Mouse (Mus musculus) limb, embryonic 11.5 days (tissue): ENCODE measurements around the gene Scnn1a. TPM values are rescaled to one million over a fixed set of nuclear protein-coding genes. Genes with fewer than 3 reads are reported as not detected.

ENCODE experiments used
- ATAC-seq: fragments of 200-750 bp; cut with Nextera tagmentation; 2 replicates; pipeline ENCODE4 v1.8.0; 2017; ENCODE audit warnings: low read depth; ENCODE audit not compliant: insufficient number of reproducible peaks, low FRiP score, low TSS enrichment
- DNase-seq: peaks from one replicate; pipeline ENCODE4 v3.0.0-alpha.2; 2015; ENCODE audit warnings: low spot score
- H3K27ac ChIP-seq: fragments of 300-500 bp; sonication (generic); replicated peaks from 2 replicates; pipeline ENCODE4 v1.5.1; 2014; ENCODE audit warnings: low read depth, mild to moderate bottlenecking, low read length
- H3K27me3 ChIP-seq: fragments of 300-500 bp; sonication (generic); 2 replicates; pipeline ENCODE4 v1.6.1; 2014; ENCODE audit warnings: mild to moderate bottlenecking, low read length, mixed read lengths; ENCODE audit not compliant: control insufficient read depth, insufficient read depth
- H3K36me3 ChIP-seq: fragments of 300-500 bp; sonication (generic); 2 replicates; pipeline ENCODE4 v1.6.1; 2014; ENCODE audit warnings: mild to moderate bottlenecking, low read length, moderate library complexity, mixed read lengths; ENCODE audit not compliant: control insufficient read depth, insufficient read depth
- H3K4me1 ChIP-seq: fragments of 300-500 bp; sonication (generic); 2 replicates; pipeline ENCODE4 v1.6.1; 2014; ENCODE audit warnings: low read length, mixed read lengths; ENCODE audit not compliant: control insufficient read depth, insufficient read depth
- H3K4me2 ChIP-seq: fragments of 300-500 bp; sonication (generic); 2 replicates; pipeline ENCODE4 v1.6.1; 2014; ENCODE audit warnings: low read depth, mild to moderate bottlenecking, moderate library complexity; ENCODE audit not compliant: severe bottlenecking
- H3K4me3 ChIP-seq: fragments of 300-500 bp; sonication (generic); 2 replicates; pipeline ENCODE4 v1.5.1; 2014; ENCODE audit warnings: low read depth, low read length
- H3K9ac ChIP-seq: fragments of 300-500 bp; sonication (generic); 2 replicates; pipeline ENCODE4 v1.6.1; 2014; ENCODE audit warnings: mild to moderate bottlenecking, low read length
- H3K9me3 ChIP-seq: fragments of 300-500 bp; sonication (generic); 2 replicates; pipeline ENCODE4 v1.6.1; 2016; ENCODE audit warnings: low read length; ENCODE audit not compliant: control insufficient read depth
- WGBS: fragments of 180-500 bp; shearing (Covaris S2); extraction: QIAGEN DNeasy Blood & Tissue Kit; methylation state at CpG from one replicate; pipeline ENCODE4 v1.1.7; 2014; 5-methylcytosine and 5-hydroxymethylcytosine counted together
- polyA plus RNA-seq: library from polyadenylated mRNA; unstranded; fragments of >200 nt; fragmentation: Nextera tagmentation; extraction: Ambion mirVana; gene quantifications from 2 replicates; pipeline ENCODE4 v1.2.1, GENCODE M21; 2014

The Scnn1a gene
- polyA plus RNA-seq, 1 experiment from 2014 or later: 1.3 TPM

- Histone ChIP-seq H3K9ac (peak overlapping the region; percentile 80), H3K9me3 (no peaks in the 10 kb centered on the region), H3K4me2 (peak overlapping the region; percentile 88), H3K4me1 (peaks cover 30% of the 10 kb centered on the region), H3K27ac (peak overlapping the region; percentile 83), H3K27me3 (no peaks in the 10 kb centered on the region), H3K36me3 (no peaks in the 10 kb centered on the region), H3K4me3 (peak overlapping the region; percentile 78)
- WGBS: under 1% methylated on average over 27 of the region's 27 CpGs
- ATAC-seq (peak; percentile 72), DNase-seq (peak; percentile 78)
Measured at GRCm38 (mm10) chr6:125349575-125350230, 29.2 kb downstream of the Scnn1a start.

DNA sequence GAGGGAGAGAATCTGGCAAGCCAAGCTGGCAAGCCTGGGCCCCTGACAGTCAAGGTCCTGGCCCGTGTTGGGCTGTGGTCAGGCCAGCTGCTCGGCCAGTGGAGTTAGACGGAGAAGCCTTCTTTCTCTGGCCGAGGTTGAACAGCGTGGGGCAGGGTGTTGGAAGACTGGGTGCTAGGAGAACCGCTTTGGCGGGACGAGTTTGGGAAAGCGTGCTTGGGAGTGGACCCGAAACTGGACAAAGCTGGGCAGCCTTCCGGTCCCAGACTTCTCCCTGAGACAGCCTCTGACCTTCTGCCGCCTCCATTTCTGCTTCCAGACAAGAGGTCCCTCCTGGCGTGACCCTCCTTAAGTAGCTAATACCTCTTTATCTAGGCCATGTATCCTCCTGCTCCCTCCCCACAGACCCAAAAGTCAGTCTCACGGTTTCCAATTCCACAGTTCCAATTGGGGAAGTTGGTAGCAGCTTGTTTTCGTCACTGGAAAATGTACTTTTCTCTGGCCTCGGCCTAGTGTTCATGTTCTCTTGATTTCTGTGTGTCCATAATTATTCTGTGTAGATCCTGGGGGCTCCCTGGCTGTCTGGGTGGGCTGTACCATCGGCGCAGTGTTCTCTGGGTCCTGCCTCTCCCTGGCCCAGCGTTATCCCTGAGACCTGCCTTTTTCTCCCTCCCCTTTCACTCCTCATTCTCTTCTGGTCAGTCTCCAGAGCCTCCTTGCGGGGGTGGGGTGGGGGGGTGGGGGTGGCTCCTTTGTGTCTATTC lies 30.0 kb downstream of the Scnn1a start:
- H3K4me2 ChIP-seq: peak overlapping the region; percentile 88
- no peaks in the 10 kb centered on the region for H3K9me3 ChIP-seq
- peak overlapping the region; percentile 78 for H3K4me3 ChIP-seq
- H3K27me3 ChIP-seq: no peaks in the 10 kb centered on the region
- DNase-seq: no peak
- peak overlapping the region; percentile 83 for H3K27ac ChIP-seq
- 2% methylated on average over 20 of the region's 20 CpGs for WGBS
- peak; percentile 29; the same call in 1 of the 2 replicates for ATAC-seq
- peak overlapping the region; percentile 80 for H3K9ac ChIP-seq
- H3K4me1 ChIP-seq: peaks cover 37% of the 10 kb centered on the region
- H3K36me3 ChIP-seq: no peaks in the 10 kb centered on the region

- no peak for ATAC-seq
- peak overlapping the region; percentile 80; the same call in 1 of the 2 replicates for H3K9ac ChIP-seq
- peak overlapping the region; percentile 88 for H3K4me2 ChIP-seq
- no peaks in the 10 kb centered on the region for H3K36me3 ChIP-seq
- 80% methylated on average over 2 of the region's 2 CpGs for WGBS
- no peak for DNase-seq
- H3K4me3 ChIP-seq: peak overlapping the region; percentile 78
- no peaks in the 10 kb centered on the region for H3K9me3 ChIP-seq
- H3K27me3 ChIP-seq: no peaks in the 10 kb centered on the region
- H3K4me1 ChIP-seq: peaks cover 42% of the 10 kb centered on the region
- no peak overlapping the region for H3K27ac ChIP-seq
Measured at GRCm38 (mm10) chr6:125350995-125351324, 30.5 kb downstream of the Scnn1a start.

DNA sequence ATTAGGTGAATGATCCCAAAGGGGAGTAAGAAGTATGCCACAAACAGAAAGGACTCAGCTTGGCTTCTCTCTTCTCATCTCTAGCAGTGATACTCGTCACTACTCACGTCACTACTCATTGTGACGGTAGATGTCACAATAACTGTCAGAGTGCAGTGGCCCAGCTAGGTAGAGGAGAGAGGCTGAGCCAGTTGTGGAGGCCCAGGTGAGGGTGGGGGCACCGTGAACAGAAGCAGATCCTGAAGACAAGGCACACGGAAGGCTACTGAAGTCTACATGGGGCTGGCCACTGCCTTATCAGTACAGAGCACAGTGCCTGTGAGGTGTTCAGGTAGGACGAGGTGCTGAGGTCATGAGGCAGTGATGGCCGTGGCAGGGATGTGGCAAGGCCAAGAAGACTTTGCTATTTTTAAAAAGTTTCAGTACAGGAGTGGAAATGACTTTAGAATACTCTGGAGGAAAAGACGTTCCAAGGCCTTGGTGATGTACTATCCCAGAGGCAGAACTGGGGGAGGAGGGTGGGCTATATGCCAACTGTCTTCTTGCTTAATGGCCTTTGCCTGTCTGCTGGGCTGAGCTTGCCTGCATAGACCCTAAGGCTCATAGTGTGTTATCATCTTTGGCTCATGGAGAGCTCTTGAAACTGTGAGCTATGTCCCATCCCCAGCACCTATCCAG lies 31.0 kb downstream of the Scnn1a start:
- Histone ChIP-seq H3K4me1 (peaks cover 47% of the 10 kb centered on the region), H3K27ac (no peak overlapping the region), H3K9ac (no peak overlapping the region), H3K36me3 (no peaks in the 10 kb centered on the region), H3K27me3 (no peaks in the 10 kb centered on the region), H3K4me2 (peak overlapping the region; percentile 88; the same call in 1 of the 2 replicates), H3K4me3 (no peak overlapping the region), H3K9me3 (no peaks in the 10 kb centered on the region)
- 75% methylated on average over 8 of the region's 8 CpGs for WGBS
- DNase-seq: no peak
- no peak for ATAC-seq

DNA sequence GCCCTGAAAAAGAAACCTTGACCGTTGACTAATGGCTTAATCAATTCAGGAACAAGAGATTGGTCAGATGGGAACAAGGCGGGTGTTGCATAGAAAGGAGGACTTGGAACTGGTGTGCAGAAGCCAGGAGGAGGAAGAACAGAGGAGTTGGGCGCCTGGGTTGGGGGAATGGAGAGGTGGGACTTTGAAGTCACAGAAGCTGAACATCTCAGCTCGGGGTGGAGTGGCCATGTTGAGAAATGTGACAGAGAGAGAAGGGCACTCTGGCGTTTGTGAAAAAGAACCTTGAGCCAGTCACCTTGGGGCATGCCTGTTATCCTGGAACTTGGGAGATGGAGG lies 31.6 kb downstream of the Scnn1a start:
- H3K27me3 ChIP-seq: no peaks in the 10 kb centered on the region
- H3K4me1 ChIP-seq: peaks cover 47% of the 10 kb centered on the region
- no peaks in the 10 kb centered on the region for H3K9me3 ChIP-seq
- H3K36me3 ChIP-seq: no peaks in the 10 kb centered on the region
- H3K9ac ChIP-seq: no peak overlapping the region
- no peak overlapping the region for H3K4me3 ChIP-seq
- no peak overlapping the region for H3K27ac ChIP-seq
- DNase-seq: no peak
- no peak for ATAC-seq
- WGBS: 68% methylated on average over 5 of the region's 5 CpGs
- no peak overlapping the region for H3K4me2 ChIP-seq

DNA sequence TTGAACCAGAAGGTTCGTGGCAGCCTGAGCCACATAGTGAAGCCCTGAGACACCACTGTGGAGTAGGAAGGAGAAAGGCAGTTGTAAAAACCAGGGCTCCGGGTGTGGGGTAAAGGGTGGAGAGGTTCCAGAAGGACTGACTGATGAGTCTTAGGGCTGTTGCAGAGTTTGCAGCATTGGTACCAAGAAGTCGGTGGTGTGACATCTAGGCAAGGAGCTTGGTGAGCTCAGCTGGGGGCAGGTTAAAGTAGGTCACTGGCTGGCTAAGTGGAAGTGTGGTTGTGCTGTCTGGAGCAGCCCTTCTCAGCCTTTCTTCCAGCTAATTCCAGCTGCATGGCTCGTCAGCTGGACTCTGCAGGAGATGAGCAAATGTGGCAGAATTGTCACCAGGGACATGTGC lies 32.4 kb downstream of the Scnn1a start:
- Histone ChIP-seq H3K4me1 (peaks cover 47% of the 10 kb centered on the region), H3K9me3 (no peaks in the 10 kb centered on the region), H3K9ac (no peak overlapping the region), H3K4me2 (no peak overlapping the region), H3K4me3 (no peak overlapping the region), H3K27ac (no peak overlapping the region), H3K36me3 (peaks cover 7% of the 10 kb centered on the region; the same call in 1 of the 2 replicates), H3K27me3 (no peaks in the 10 kb centered on the region)
- ATAC-seq (no peak), DNase-seq (no peak)
- 47% methylated on average over 4 of the region's 4 CpGs for WGBS

DNA sequence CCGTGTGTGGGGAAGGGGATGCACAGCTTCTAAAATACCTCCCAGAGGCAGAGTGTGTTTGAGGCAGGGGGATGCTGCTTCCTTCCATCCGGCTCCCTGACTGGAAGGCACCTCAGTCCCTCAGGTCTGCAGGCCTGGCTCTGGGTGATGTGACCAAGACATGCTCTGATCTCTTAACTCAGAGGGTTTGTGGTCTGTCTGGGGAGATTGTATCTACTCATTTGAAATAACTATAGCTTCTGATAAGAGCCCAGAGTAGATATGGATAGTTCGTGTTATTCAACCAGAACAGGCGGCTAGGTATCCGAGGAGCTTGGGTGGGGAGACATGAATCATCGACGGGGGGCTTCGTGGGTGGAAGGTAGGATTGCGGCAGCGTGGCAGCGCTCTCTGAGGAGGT lies 32.8 kb downstream of the Scnn1a start:
- no peaks in the 10 kb centered on the region for H3K9me3 ChIP-seq
- DNase-seq (no peak), ATAC-seq (no peak)
- H3K4me1 ChIP-seq: peaks cover 47% of the 10 kb centered on the region
- H3K9ac ChIP-seq: no peak overlapping the region
- no peak overlapping the region for H3K27ac ChIP-seq
- no peak overlapping the region for H3K4me3 ChIP-seq
- no peaks in the 10 kb centered on the region for H3K27me3 ChIP-seq
- peaks cover 8% of the 10 kb centered on the region; the same call in 1 of the 2 replicates for H3K36me3 ChIP-seq
- WGBS: 80% methylated on average over 11 of the region's 11 CpGs
- H3K4me2 ChIP-seq: no peak overlapping the region

DNA sequence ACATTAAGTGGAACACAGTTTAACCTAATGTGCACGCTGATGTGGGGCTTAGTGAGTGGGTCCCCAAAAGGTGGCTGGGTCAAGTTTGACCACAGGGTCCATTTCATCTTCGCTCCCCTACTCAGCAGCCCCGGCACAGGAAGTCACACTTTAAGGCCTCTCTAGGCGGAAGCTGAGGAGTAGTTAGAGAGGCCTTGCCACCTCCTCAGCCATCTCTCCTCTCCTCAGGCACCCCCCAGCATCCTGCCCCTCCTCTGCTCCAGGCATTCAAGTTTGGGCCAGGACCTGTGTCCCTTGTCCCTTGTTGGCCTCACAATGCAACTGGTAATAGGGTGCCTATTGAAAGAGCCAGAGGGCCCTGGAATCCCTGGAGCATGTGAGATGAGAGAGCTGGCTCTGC lies 33.2 kb downstream of the Scnn1a start:
- Histone ChIP-seq H3K9me3 (no peaks in the 10 kb centered on the region), H3K36me3 (peaks cover 11% of the 10 kb centered on the region), H3K4me2 (no peak overlapping the region), H3K4me1 (peaks cover 45% of the 10 kb centered on the region), H3K27ac (no peak overlapping the region), H3K27me3 (no peaks in the 10 kb centered on the region), H3K9ac (no peak overlapping the region), H3K4me3 (no peak overlapping the region)
- WGBS: 58% methylated on average over 4 of the region's 4 CpGs
- DNase-seq (no peak), ATAC-seq (no peak)
